Mouse (Mus musculus): ENCODE results near the gene 3110070M22Rik. TPM values are rescaled to one million over a fixed set of nuclear protein-coding genes. Genes with fewer than 3 reads are reported as not detected.

The 3110070M22Rik gene
- polyA plus RNA-seq, 1 experiment from 2014 or later = 0.95 TPM

Other genes with a start within 250 kb of the 3110070M22Rik start
- gene Paip1, start 59.8 kb downstream of the 3110070M22Rik start, polyA plus RNA-seq (2016; fragmentation: Nextera tagmentation; extraction: Ambion mirVana) = 29.8 and 37.5 TPM in 2 replicates
- gene 4833420G17Rik, start 25.6 kb downstream of the 3110070M22Rik start, polyA plus RNA-seq (2016; fragmentation: Nextera tagmentation; extraction: Ambion mirVana) = 38.8 and 40.7 TPM in 2 replicates
- gene Tmem267, start 344 bp downstream of the 3110070M22Rik start, polyA plus RNA-seq (2016; fragmentation: Nextera tagmentation; extraction: Ambion mirVana) = 0.96 and 1.3 TPM in 2 replicates
- gene Ccl28, start 135.4 kb upstream of the 3110070M22Rik start, polyA plus RNA-seq (2016; fragmentation: Nextera tagmentation; extraction: Ambion mirVana) = 0.04 TPM in 1 of 2 replicates, not detected in the other
- 141 and 143 TPM in 2 replicates for gene Hmgcs1, start 202.0 kb upstream of the 3110070M22Rik start, polyA plus RNA-seq (2016; fragmentation: Nextera tagmentation; extraction: Ambion mirVana)

Measured in heart, embryonic 10.5 days (tissue).